Mouse (Mus musculus) left cerebral cortex, postnatal 25 days (tissue): ENCODE data around the gene Sumo1. TPM values are rescaled to one million over a fixed set of nuclear protein-coding genes. Genes with fewer than 3 reads are reported as not detected.
A peak's percentile ranks its signal among the peaks of the same experiment; 100 is the strongest.

Experiments used
- DNase-seq, 2 experiments: peaks; one replicate each; pipeline ENCODE4 v3.0.0; 2022; ENCODE audit warnings: low spot score in 2 of 2, mixed read lengths in 1 of 2
- intact Hi-C: fragments of 180-260 bp; cut with DNase I; formaldehyde crosslinking; loops from one replicate; pipeline ENCODE4 v1.15.1; 2025
- total RNA-seq, 2 experiments: library from RNA; stranded (reverse); gene quantifications; 2 replicates each; pipeline ENCODE4 v1.2.3; 2021

Sumo1 gene
- total RNA-seq, result 100 to 1,000 TPM; 122 to 129 TPM

- intact Hi-C loops, result no loop called here
These were observed at the start of gene Sumo1 for GRCm38 (mm10) chr1:59670641-59671168. Gene Sumo1 (minus strand): TSS chr1:59670834.

DNA sequence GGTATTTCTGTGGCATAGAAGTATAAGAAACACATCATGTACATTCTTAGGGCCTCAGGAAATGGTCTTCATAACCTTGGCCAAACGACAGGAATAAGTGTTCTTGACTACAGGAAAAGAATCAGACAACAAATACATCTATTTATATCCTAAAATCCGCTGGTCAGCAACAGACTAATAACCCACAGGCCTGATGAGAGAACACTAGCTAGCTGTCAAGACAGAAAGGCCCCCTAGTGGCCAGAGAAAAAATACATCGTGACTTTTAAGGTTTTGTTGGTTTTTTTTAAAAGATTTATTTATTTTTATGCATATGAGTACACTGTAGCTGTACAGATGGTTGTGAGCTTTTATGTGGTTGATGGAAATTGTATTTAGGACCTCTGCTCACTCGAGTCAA is 49.3 kb upstream of the Sumo1 start:
- intact Hi-C loops, result no loop called here
- peak; percentile 19 to 37 for DNase-seq

More at GRCm38 (mm10) chr1:59670641-59671168, at the start of gene Sumo1:
- DNase-seq, result peak; percentile 91 to 93

DNA sequence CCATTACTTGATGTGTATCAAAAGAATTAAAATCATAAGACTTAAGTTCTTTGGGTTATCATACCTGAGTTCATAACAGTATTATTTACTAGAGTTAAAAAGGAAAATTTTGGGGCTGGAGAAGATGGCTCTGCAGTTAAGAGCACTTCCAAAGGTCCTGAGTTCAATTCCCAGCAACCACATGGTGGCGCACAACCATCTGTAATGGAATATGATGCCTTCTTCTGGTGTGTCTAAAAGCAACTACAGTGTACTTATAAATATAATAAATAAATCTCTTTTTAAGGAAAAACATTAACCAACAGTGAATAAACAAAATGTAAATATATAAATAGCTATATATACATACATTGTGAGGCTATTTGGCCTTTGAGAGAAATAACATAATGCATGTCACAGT is 31.1 kb upstream of the Sumo1 start:
- intact Hi-C loops, result loop anchor here (10.0 kb wide), 1 partner anchor 383 kb away; no protein-coding TSS in a partner anchor

GRCm38 (mm10) chr1:59698207-59698606 is 27.6 kb upstream of the Sumo1 start:
- intact Hi-C loops, result loop anchor here (10.0 kb wide), 1 partner anchor 147 kb away; no protein-coding TSS in a partner anchor
- DNase-seq, result no peak

More for the DNA sequence above, 31.1 kb upstream of the Sumo1 start:
- no peak for DNase-seq

- DNase-seq, result no peak
- intact Hi-C loops, result loop anchor here (10.0 kb wide), 1 partner anchor 147 kb away; no protein-coding TSS in a partner anchor
These were observed 27.1 kb upstream of the Sumo1 start for GRCm38 (mm10) chr1:59697751-59698150.

GRCm38 (mm10) chr1:59690467-59690866 is 19.8 kb upstream of the Sumo1 start:
- DNase-seq, result no peak

GRCm38 (mm10) chr1:59687493-59687892 is 16.9 kb upstream of the Sumo1 start:
- intact Hi-C loops, result no loop called here
- no peak for DNase-seq

More at GRCm38 (mm10) chr1:59690467-59690866, 19.8 kb upstream of the Sumo1 start:
- intact Hi-C loops, result loop anchor here (10.0 kb wide), 1 partner anchor 154 kb away; no protein-coding TSS in a partner anchor

GRCm38 (mm10) chr1:59684819-59685755 is 14.5 kb upstream of the Sumo1 start, which contains the start of gene Nop58:
Gene Nop58 (plus strand): TSS chr1:59684971.
- peak; percentile 93 to 98 for DNase-seq
- intact Hi-C loops, result no loop called here

DNA sequence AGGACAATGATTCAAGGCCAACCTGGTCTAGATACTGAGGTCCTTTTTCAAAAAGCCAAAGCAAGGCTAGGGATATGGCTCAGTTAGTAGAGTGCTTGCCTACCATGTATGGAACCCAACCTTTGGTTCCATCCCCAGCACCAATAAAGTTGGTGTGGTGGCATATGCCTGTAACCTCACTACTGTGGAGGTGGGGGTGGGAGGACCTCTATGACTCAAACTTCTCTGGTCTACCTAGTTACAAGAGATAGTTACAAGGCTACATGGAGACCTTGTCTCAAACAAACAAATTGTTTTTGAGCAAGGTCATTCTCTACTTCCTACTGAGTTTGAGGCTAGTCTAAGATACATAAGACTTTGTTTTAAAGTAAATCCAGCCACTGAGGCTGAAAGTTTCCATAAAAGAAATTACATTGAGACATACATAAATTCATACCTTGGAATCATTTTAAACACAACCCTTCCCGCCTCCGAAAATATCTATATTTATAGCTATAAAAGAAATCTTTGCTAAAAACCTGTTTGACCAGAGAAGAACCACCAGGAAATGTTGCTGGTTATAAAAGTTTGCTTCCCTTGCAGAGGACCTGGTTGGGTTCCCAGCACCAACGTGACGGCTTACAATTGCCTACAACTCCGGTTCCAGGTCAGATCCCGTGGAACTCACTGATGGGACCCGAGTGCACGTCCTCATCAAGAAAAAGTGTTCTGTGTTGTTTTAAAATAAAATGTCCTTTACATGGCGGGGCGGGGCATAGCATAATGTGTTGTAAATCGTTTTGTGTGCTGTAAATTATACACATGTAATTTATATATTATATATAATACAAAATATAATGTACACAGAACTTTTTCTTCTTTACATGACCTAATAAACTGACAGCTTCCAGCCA is 13.5 kb upstream of the Sumo1 start:
- intact Hi-C loops, result no loop called here
- peak in 1 of 2 experiments; percentile 8 for DNase-seq

GRCm38 (mm10) chr1:59673661-59674060 is 3.0 kb upstream of the Sumo1 start:
- intact Hi-C loops, result no loop called here
- no peak for DNase-seq

- DNase-seq, result peak; percentile 9 to 28
- intact Hi-C loops, result no loop called here
These were observed 538 bp downstream of the Sumo1 start for GRCm38 (mm10) chr1:59669962-59670630.

- intact Hi-C loops, result no loop called here
- no peak for DNase-seq
These were observed 1.8 kb downstream of the Sumo1 start for GRCm38 (mm10) chr1:59668871-59669270.

GRCm38 (mm10) chr1:59663456-59664135 is 7.0 kb downstream of the Sumo1 start:
- no peak for DNase-seq
- intact Hi-C loops, result no loop called here

DNA sequence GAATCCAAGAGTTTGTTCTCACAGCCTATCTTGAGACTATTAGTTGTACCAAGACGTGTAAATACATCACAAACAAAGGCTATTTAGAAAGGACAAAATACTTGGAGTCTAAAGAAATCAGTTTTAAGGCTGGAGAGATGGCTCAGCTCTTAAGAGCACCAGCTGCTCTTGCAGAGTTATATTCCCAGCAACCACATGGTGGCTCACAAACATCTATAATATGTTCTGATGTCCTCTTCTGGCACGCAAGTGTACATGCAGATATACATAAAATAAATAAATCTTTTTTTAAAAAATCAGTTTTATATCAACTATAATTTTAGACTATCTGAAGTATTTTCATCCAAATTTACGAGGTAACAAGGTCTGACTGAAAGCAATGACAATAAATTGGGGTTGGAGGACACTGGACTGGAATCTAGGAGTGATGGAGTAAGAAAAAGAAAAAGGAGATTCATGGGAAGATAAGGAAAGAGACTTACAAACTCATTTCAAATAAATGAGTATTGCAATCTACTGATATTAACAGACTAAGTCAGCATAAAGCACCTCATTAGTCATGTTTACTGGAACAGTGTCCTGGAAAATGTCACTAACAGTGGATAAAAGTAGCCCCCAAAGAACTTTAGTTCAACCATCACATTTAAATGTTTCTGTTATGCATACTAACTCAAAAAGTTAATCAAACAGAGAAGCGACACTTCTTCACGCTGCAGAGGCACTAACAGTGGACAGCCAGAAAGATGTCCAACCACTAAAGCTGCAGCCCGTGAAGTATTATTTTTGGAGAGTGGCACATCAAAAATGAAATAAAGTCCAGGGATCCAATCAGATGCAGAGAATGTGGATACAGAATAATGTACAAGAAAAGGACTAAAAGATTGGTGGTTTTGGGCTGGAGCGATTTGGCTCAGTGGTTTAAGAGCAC is 14.1 kb downstream of the Sumo1 start:
- intact Hi-C loops, result no loop called here
- no peak for DNase-seq

DNA sequence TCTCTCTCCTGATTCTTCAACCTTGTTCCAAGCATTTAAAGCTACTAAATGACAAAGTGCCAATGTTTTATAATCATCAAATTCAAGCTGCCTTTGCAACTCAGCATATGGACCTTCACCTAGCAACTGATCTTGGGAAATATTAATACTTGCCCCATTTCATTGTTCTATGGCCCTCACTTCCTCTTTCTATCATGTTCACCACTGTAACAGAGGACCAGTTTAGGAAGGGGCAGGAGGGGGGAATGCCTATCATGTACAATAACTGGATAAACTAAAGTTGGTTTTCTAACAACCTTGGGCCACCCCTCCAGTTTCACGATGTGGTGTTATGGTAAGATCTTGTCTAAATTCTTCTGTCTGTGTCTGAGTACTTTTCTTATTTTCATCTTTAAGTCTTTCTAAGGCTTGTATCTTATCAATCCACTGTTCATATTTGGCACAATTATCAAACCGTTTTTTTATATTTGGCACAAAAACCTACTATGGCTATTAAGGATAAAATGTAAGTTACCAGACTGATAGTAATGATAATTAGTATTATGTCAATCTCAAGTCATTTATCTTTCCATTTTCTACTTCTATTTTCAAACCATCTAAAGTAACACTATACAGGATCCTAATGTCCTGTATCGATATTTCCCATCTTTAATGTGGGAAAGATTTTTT is 17.3 kb downstream of the Sumo1 start:
- no peak for DNase-seq
- intact Hi-C loops, result no loop called here

- no peak for DNase-seq
- intact Hi-C loops, result no loop called here
These were observed 19.3 kb downstream of the Sumo1 start for GRCm38 (mm10) chr1:59651201-59651819.
